Mouse (Mus musculus) forebrain, embryonic 12.5 days (tissue): ENCODE measurements around the gene Tesc. TPM values are rescaled to one million over a fixed set of nuclear protein-coding genes. Genes with fewer than 3 reads are reported as not detected.

ENCODE experiments used
- ATAC-seq: fragments of 200-750 bp; cut with Nextera tagmentation; 2 replicates; pipeline ENCODE4 v1.8.0; 2017; ENCODE audit warnings: moderate TSS enrichment; ENCODE audit not compliant: low FRiP score
- H3K27ac ChIP-seq: fragments of 300-500 bp; sonication (generic); 2 replicates; pipeline ENCODE4 v1.5.1; 2016; ENCODE audit warnings: mild to moderate bottlenecking
- H3K27me3 ChIP-seq: fragments of 300-500 bp; sonication (generic); 2 replicates; pipeline ENCODE4 v1.6.1; 2016; ENCODE audit warnings: mild to moderate bottlenecking
- H3K36me3 ChIP-seq: fragments of 300-500 bp; sonication (generic); replicated peaks from 2 replicates; pipeline ENCODE4 v1.6.1; 2016; ENCODE audit warnings: mild to moderate bottlenecking
- H3K4me1 ChIP-seq: fragments of 300-500 bp; sonication (generic); 2 replicates; pipeline ENCODE4 v1.6.1; 2016
- H3K4me2 ChIP-seq: fragments of 300-500 bp; sonication (generic); 2 replicates; pipeline ENCODE4 v1.6.1; 2016; ENCODE audit warnings: mild to moderate bottlenecking, moderate library complexity
- H3K4me3 ChIP-seq: fragments of 300-500 bp; sonication (generic); replicated peaks from 2 replicates; pipeline ENCODE4 v1.5.1; 2016; ENCODE audit warnings: mild to moderate bottlenecking
- H3K9ac ChIP-seq: fragments of 300-500 bp; sonication (generic); 2 replicates; pipeline ENCODE4 v1.6.1; 2016; ENCODE audit warnings: mild to moderate bottlenecking
- H3K9me3 ChIP-seq: fragments of 300-500 bp; sonication (generic); 2 replicates; pipeline ENCODE4 v1.6.1; 2016
- WGBS: fragments of 180-500 bp; shearing (Covaris S2); methylation state at CpG from one replicate; pipeline ENCODE4 v1.1.7; 2016; 5-methylcytosine and 5-hydroxymethylcytosine counted together
- polyA plus RNA-seq: library from polyadenylated mRNA; unstranded; fragments of >200 nt; fragmentation: Nextera tagmentation; extraction: Ambion mirVana; gene quantifications from 2 replicates; pipeline ENCODE4 v1.2.1, GENCODE M21; 2016

Tesc gene
- polyA plus RNA-seq, result 4.7 and 6.3 TPM in 2 replicates

DNA sequence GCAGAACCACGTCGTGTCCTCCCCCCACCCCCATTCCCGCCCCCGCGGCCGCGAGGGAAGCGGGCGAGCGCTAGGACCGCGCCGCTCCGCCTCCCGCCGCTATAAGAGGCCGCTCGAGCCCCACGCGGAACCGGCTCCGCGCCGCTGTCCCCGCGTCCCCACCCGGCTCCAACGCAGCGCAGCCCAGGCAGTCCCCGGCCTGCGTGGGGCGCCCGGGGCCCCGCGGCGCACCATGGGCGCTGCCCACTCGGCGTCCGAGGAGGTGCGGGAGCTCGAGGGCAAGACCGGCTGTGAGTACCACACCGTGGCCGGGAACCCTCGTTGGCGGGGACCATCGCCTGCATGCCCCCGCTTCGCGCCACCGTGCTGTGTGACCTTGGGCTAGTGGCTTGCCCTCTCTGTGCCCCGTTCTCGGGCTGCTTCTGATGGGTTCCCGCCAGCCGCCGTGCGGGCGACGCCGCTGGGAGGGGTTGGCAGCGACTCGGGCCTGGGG, at the start of gene Tesc:
Gene Tesc, plus strand, starts transcription at position 46 of the 493 bp plus-strand sequence.
- H3K9me3 ChIP-seq, result no peaks in the 10 kb centered on the region
- peak within 1 kb of the TSS; percentile 97 for H3K4me2 ChIP-seq
- no peaks in the 10 kb centered on the region for H3K36me3 ChIP-seq
- H3K4me3 ChIP-seq, result peak within 1 kb of the TSS; percentile 64
- H3K27me3 ChIP-seq, result peaks cover 65% of the 10 kb centered on the region
- WGBS, result under 1% methylated on average over 59 of the region's 63 CpGs
- peak within 1 kb of the TSS; percentile 52 for H3K9ac ChIP-seq
- H3K4me1 ChIP-seq, result peaks cover 50% of the 10 kb centered on the region
- no peak within 1 kb of the TSS for H3K27ac ChIP-seq
- ATAC-seq, result 0 out of 2 replicates have a peak, but pooled peaks have one; percentile 20

DNA sequence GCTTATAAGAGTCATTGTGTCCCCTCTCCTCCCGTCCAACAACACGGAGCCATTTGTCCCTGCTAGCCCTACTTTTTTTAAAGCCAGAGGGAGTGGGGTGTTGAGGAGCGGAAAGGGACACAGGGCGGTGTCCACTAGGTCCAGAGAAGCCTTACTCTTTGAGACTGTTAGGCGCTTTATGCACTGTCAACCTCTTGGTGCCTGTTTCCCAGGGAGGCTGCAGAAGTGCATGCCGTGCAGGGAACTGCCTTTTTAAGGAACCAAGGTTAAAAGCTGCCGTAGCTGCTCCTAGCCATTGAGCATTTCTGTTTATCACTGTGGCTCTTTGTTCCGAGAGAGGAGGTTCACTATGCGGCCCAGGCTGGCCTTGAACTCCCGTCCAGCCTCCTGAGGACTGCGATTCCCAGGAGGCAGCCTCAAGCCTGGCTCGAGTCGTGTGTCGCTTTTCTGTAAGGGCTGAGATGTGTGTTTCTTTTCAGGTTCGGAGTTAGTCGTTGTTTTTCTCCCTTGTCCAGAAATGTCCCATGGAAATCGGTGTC, 49.3 kb upstream of the Tesc start:
- 47% methylated on average over 17 of the region's 17 CpGs for WGBS
- Histone ChIP-seq H3K4me2 (peak overlapping the region; percentile 73), H3K36me3 (peaks cover 40% of the 10 kb centered on the region), H3K9ac (peak overlapping the region; percentile 93), H3K27ac (peak overlapping the region; percentile 92; the same call in 1 of the 2 replicates), H3K4me3 (peak overlapping the region; percentile 100), H3K9me3 (no peaks in the 10 kb centered on the region), H3K4me1 (peaks cover 29% of the 10 kb centered on the region), H3K27me3 (no peaks in the 10 kb centered on the region)
- ATAC-seq, result no peak

DNA sequence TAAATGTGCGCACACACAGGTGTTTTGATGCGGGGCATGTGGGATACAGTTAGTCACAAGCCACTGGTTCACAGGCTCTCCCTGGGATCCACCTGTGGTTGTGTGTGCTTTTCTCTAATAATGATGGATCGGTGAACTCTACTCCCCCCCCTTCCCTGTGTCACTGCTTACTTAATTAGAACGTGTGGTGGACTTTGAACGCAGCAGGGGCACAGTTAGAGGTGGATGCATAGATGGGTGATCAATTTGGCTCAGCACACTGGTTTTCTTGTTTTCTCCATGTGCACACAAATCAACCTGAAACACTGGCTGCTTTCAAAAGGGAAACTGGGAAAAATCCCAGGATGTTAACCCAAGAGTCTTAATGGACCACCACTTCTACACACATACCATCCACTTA, 48.5 kb upstream of the Tesc start:
- Histone ChIP-seq H3K4me2 (peak overlapping the region; percentile 73), H3K27ac (no peak overlapping the region), H3K4me3 (peak overlapping the region; percentile 100), H3K36me3 (peaks cover 49% of the 10 kb centered on the region), H3K9me3 (no peaks in the 10 kb centered on the region), H3K4me1 (peaks cover 29% of the 10 kb centered on the region), H3K27me3 (no peaks in the 10 kb centered on the region), H3K9ac (no peak overlapping the region; the same call in 1 of the 2 replicates)
- WGBS, result 64% methylated on average over 5 of the region's 5 CpGs
- no peak for ATAC-seq

DNA sequence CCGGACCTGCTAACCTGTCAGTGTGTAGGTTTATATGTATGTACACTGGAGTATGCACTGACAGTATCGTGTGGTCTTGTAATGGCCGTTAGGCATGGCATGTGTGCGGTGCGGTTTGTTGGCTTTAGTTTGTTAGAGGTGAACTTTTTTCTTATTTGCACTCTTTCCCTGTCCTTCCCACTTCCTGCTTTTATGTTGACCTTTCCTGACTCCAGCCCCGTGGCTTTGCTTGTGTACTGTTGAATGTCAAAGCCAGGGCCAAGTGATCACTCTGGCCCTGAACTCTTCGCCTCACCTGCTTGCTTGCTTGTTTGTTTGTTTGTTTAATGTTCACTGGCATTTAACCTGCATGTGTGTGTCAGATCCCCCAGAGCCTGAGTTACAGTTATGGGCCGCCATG, 46.6 kb upstream of the Tesc start:
- no peaks in the 10 kb centered on the region for H3K9me3 ChIP-seq
- no peak overlapping the region for H3K27ac ChIP-seq
- ATAC-seq, result no peak
- no peak overlapping the region for H3K9ac ChIP-seq
- H3K27me3 ChIP-seq, result no peaks in the 10 kb centered on the region
- peaks cover 67% of the 10 kb centered on the region for H3K36me3 ChIP-seq
- peaks cover 29% of the 10 kb centered on the region for H3K4me1 ChIP-seq
- H3K4me3 ChIP-seq, result no peak overlapping the region
- no peak overlapping the region for H3K4me2 ChIP-seq
- WGBS, result 95% methylated on average over 8 of the region's 8 CpGs

DNA sequence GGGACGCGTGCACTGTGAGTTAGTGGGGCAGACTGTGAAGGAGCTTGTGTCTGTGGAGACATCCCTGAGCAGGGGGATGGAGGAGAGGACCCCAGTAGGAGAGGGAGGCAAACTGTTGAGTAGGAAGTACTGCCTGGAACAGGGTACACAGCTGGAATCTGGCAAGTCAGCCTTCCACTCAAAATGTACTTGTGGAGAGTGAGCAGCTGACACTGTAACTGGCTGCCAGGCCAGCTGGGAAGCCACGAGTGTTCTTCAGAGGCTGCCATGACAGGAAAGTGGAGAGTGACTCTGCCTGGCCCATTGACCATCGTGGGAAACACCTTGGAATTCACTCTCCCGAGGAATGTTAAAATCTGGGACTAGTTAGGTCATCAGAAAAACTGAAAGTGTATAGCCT, 45.6 kb upstream of the Tesc start:
- WGBS, result 90% methylated on average over 5 of the region's 5 CpGs
- no peaks in the 10 kb centered on the region for H3K9me3 ChIP-seq
- no peak overlapping the region for H3K4me2 ChIP-seq
- no peak overlapping the region for H3K9ac ChIP-seq
- no peak for ATAC-seq
- no peak overlapping the region for H3K4me3 ChIP-seq
- H3K36me3 ChIP-seq, result peaks cover 77% of the 10 kb centered on the region
- H3K27me3 ChIP-seq, result no peaks in the 10 kb centered on the region
- peaks cover 29% of the 10 kb centered on the region for H3K4me1 ChIP-seq
- H3K27ac ChIP-seq, result no peak overlapping the region

DNA sequence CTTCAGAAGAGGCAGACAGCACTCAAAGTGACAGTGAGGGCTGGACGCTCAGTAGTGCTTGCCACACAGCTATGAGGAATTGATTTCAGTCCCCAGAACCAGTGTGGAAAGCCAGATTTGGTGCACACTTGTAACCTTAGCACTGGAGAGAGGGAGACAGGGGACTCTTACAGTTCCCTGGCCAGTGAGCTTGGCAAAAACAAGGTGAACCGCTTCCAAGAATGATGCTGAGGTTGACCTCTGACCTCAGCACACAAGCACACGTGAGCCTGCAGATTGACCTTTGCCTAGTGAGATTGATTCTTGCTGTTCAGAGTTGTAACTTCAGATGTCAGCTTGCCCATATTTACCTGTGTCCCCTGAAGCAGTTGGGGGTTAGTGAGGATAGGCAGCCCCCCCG, 41.2 kb upstream of the Tesc start:
- no peaks in the 10 kb centered on the region for H3K9me3 ChIP-seq
- no peaks in the 10 kb centered on the region for H3K4me1 ChIP-seq
- no peak overlapping the region for H3K4me2 ChIP-seq
- no peak for ATAC-seq
- no peaks in the 10 kb centered on the region for H3K27me3 ChIP-seq
- WGBS, result 79% methylated on average over 4 of the region's 4 CpGs
- H3K4me3 ChIP-seq, result no peak overlapping the region
- H3K36me3 ChIP-seq, result peaks cover 99% of the 10 kb centered on the region
- no peak overlapping the region for H3K27ac ChIP-seq
- H3K9ac ChIP-seq, result no peak overlapping the region

DNA sequence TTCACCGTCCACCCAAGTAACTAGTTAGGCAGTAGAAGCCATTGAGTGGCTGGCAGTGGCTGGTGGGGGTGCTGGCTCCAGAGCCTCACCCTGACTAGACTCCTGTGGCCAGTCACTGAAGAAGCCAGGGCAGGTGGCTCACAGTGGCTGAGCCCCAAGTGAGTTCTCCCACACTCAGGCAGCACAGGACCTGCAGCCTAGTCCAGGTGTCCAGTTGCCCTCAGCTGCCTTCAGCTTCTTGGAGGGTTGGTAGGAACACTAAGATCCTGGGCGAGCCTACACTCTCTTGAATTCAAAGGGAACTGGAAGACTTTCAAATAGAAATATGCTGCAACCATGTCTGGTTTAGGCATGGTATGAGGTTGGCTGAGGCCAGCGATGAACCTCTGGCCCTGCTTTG, 39.7 kb upstream of the Tesc start:
- ATAC-seq, result no peak
- Histone ChIP-seq H3K4me3 (no peak overlapping the region), H3K4me1 (no peaks in the 10 kb centered on the region), H3K9me3 (no peaks in the 10 kb centered on the region), H3K36me3 (peaks cover 99% of the 10 kb centered on the region), H3K4me2 (no peak overlapping the region), H3K9ac (no peak overlapping the region), H3K27ac (no peak overlapping the region), H3K27me3 (no peaks in the 10 kb centered on the region)
- WGBS, result 90% methylated on average over 3 of the region's 3 CpGs

DNA sequence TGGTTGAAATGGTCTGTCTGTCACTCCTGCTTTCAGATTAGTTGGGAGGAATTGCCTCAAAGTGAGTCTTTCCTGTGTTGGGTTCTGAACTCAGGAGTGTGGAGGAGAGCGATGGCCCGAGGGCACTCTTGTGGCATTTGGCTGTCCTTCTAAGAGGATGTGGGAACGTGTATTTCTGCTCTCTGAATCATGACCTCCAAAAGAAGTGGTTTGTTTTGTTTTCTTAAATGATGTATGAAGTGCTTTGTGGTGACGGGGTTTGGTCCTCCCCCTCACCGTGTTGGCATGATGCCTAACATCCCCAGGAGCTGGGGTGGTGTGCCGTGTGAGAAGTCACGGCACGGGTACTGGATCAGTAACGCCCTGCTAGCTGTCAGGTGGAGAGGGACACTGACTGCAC, 39.2 kb upstream of the Tesc start:
- no peak overlapping the region for H3K9ac ChIP-seq
- H3K9me3 ChIP-seq, result no peaks in the 10 kb centered on the region
- no peaks in the 10 kb centered on the region for H3K27me3 ChIP-seq
- H3K36me3 ChIP-seq, result peaks cover 99% of the 10 kb centered on the region
- no peak overlapping the region for H3K4me2 ChIP-seq
- H3K4me1 ChIP-seq, result no peaks in the 10 kb centered on the region
- H3K4me3 ChIP-seq, result no peak overlapping the region
- H3K27ac ChIP-seq, result no peak overlapping the region
- 91% methylated on average over 9 of the region's 9 CpGs for WGBS
- no peak for ATAC-seq

DNA sequence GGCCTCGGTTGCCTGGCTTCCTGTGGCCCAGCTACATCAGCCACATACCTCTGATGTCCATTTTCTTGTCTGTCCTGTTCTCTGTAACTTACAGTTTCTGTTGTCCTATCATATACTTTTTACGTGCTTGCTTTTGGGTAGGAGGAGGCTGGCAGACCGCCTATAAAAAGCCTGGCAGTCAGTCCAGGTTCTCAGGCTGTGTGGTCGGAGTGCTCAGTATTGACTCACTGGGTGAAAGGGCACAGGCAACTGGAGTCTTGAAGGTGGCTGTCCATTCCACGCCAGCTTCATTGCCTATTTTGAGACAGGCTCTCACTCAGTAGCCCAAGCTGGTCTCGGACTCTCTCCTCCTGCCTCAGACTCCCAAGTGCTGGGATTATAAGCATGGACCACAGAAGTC, 37.8 kb upstream of the Tesc start:
- no peaks in the 10 kb centered on the region for H3K27me3 ChIP-seq
- 90% methylated on average over 6 of the region's 6 CpGs for WGBS
- no peak overlapping the region for H3K4me3 ChIP-seq
- no peaks in the 10 kb centered on the region for H3K9me3 ChIP-seq
- no peak overlapping the region for H3K9ac ChIP-seq
- H3K4me2 ChIP-seq, result no peak overlapping the region
- no peak for ATAC-seq
- peaks cover 99% of the 10 kb centered on the region for H3K36me3 ChIP-seq
- no peak overlapping the region for H3K27ac ChIP-seq
- H3K4me1 ChIP-seq, result no peaks in the 10 kb centered on the region

DNA sequence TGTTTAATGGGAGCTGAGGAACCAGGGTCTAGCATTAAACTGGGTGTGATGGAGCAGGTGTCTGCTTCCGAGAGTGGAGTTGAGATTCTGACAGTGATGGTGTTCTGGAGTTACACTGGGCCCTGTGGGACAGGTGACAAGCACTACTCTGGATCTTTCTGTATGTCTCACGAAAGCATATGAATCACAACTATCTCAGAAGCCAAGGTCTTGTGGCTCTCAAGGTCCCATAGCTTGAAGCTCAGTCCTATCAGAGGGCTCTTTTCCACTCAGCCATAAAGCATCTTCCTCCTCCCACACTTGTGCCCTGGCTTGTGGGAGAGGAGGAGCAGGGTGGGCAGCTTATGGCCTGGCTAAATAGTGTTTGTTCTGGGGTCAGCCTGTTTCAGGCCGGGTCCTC, 36.6 kb upstream of the Tesc start:
- 93% methylated on average over 3 of the region's 3 CpGs for WGBS
- H3K27me3 ChIP-seq, result no peaks in the 10 kb centered on the region
- peaks cover 99% of the 10 kb centered on the region for H3K36me3 ChIP-seq
- no peak overlapping the region for H3K4me2 ChIP-seq
- no peak overlapping the region for H3K4me3 ChIP-seq
- no peak overlapping the region for H3K9ac ChIP-seq
- no peaks in the 10 kb centered on the region for H3K4me1 ChIP-seq
- no peak for ATAC-seq
- H3K9me3 ChIP-seq, result no peaks in the 10 kb centered on the region
- no peak overlapping the region for H3K27ac ChIP-seq

DNA sequence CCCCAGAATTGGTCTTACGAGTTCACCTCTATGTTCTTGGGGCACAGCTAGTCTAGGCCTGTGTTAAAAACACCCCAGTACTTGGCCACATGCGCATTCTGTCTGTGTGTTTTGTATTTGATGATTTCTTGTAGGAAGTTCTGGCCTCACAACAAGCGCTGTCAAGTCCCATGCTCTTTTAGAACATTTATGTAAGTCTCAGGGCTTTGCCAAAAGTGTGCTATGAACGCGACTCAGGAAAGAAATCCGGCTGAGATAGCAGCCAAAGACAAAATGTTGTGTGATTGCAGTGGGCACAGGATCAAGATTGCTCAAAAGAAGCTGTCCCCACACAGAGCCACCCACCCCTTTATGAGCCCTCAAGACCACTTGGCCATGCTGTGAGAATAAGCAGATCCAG, 34.0 kb upstream of the Tesc start:
- H3K9ac ChIP-seq, result no peak overlapping the region
- peaks cover 98% of the 10 kb centered on the region for H3K36me3 ChIP-seq
- no peak overlapping the region for H3K4me3 ChIP-seq
- no peaks in the 10 kb centered on the region for H3K27me3 ChIP-seq
- no peak for ATAC-seq
- no peak overlapping the region for H3K27ac ChIP-seq
- 95% methylated on average over 6 of the region's 6 CpGs for WGBS
- no peaks in the 10 kb centered on the region for H3K4me1 ChIP-seq
- no peaks in the 10 kb centered on the region for H3K9me3 ChIP-seq
- H3K4me2 ChIP-seq, result no peak overlapping the region

DNA sequence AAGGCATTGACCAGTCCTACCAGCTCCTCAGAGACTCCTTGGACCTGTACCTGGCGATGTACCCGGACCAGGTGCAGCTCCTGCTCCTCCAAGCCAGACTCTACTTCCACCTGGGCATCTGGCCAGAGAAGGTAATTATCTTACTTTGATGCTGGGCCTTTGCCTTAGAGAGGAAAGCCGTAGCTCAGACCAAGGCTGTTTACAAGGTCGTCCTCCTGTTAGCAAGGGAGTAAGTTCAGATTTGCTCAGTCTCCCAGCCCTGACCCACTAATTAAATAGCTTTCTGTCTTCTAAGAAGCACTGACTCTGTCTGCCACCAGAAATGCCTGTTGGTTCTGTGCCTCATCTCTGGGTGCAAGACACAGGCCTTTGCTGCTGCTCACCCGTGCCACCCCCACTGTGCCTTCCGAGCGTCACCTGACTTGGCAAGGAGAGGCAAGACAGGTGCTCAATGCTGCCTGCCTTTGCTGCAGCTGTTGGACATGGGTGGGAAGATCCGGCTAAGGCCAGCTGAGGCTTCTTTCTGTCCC, 32.1 kb upstream of the Tesc start:
- Histone ChIP-seq H3K4me1 (no peaks in the 10 kb centered on the region), H3K9ac (no peak overlapping the region), H3K9me3 (no peaks in the 10 kb centered on the region), H3K27ac (no peak overlapping the region), H3K27me3 (no peaks in the 10 kb centered on the region), H3K36me3 (peaks cover 96% of the 10 kb centered on the region), H3K4me2 (no peak overlapping the region), H3K4me3 (no peak overlapping the region)
- no peak for ATAC-seq
- WGBS, result 91% methylated on average over 8 of the region's 8 CpGs

DNA sequence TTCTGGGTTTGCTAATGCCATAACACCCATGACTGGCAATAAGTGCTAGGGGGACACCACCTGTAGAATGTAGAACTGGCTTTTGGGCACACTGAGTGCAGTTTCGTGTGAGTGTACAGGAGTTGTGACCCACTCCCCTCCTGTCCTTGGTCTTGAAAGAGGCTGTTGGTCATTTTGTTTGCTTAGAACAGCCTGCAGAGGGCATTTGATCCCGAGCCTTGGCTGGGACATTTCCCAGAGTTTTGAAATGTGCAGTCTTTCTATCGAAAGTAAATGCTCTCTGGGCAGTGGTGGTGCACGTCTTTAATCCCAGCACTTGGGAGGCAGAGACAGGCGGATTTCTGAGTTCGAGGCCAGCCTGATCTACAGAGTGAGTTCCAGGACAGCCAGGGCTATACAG, 31.6 kb upstream of the Tesc start:
- Histone ChIP-seq H3K9ac (no peak overlapping the region), H3K27ac (no peak overlapping the region), H3K9me3 (no peaks in the 10 kb centered on the region), H3K27me3 (no peaks in the 10 kb centered on the region), H3K36me3 (peaks cover 96% of the 10 kb centered on the region), H3K4me2 (no peak overlapping the region), H3K4me1 (no peaks in the 10 kb centered on the region), H3K4me3 (no peak overlapping the region)
- 88% methylated on average over 6 of the region's 6 CpGs for WGBS
- ATAC-seq, result no peak
